Mouse (Mus musculus) ovary, adult 18-20 months (tissue): ENCODE measurements around the gene Gabrd.

Experiments
- DNase-seq: peaks from one replicate; pipeline ENCODE4 v3.0.0; 2022; ENCODE audit warnings: low spot score, mixed read lengths

The Gabrd gene

GRCm38 (mm10) chr4:155382752-155383151 is 15.2 kb downstream of the Gabrd start:
- DNase-seq: no peak

GRCm38 (mm10) chr4:155381974-155382373 is 15.9 kb downstream of the Gabrd start:
- no peak for DNase-seq

- DNase-seq: no peak
These were observed 25.8 kb downstream of the Gabrd start for GRCm38 (mm10) chr4:155371797-155372735.

- DNase-seq: no peak
These were observed 26.9 kb downstream of the Gabrd start for GRCm38 (mm10) chr4:155370737-155371715.

- peak; percentile 33 for DNase-seq
These were observed 29.2 kb downstream of the Gabrd start for GRCm38 (mm10) chr4:155368684-155369083.

- no peak for DNase-seq
These were observed 30.2 kb downstream of the Gabrd start for GRCm38 (mm10) chr4:155367739-155368138.

- DNase-seq: no peak
These were observed 31.1 kb downstream of the Gabrd start for GRCm38 (mm10) chr4:155366784-155367183.

GRCm38 (mm10) chr4:155362443-155362842 is 35.5 kb downstream of the Gabrd start:
- DNase-seq: no peak

GRCm38 (mm10) chr4:155361303-155361791 is 36.6 kb downstream of the Gabrd start, which contains the start of gene Prkcz:
Gene Prkcz (minus strand): TSS chr4:155361361.
- peak; percentile 84 for DNase-seq

GRCm38 (mm10) chr4:155360856-155361255 is 37.1 kb downstream of the Gabrd start:
- no peak for DNase-seq

GRCm38 (mm10) chr4:155359560-155360464 is 38.1 kb downstream of the Gabrd start:
- no peak for DNase-seq

GRCm38 (mm10) chr4:155357601-155358000 is 40.3 kb downstream of the Gabrd start:
- DNase-seq: no peak

GRCm38 (mm10) chr4:155356354-155356753 is 41.6 kb downstream of the Gabrd start:
- no peak for DNase-seq

GRCm38 (mm10) chr4:155354546-155354945 is 43.4 kb downstream of the Gabrd start:
- no peak for DNase-seq

GRCm38 (mm10) chr4:155354035-155354434 is 43.9 kb downstream of the Gabrd start:
- no peak for DNase-seq

- DNase-seq: no peak
These were observed 45.3 kb downstream of the Gabrd start for GRCm38 (mm10) chr4:155352581-155352980.

GRCm38 (mm10) chr4:155346350-155346749 is 51.6 kb downstream of the Gabrd start:
- DNase-seq: no peak

GRCm38 (mm10) chr4:155345608-155345953 is 52.3 kb downstream of the Gabrd start:
- no peak for DNase-seq

GRCm38 (mm10) chr4:155344716-155345607 is 53.0 kb downstream of the Gabrd start:
- DNase-seq: no peak

GRCm38 (mm10) chr4:155344299-155344600 is 53.7 kb downstream of the Gabrd start:
- no peak for DNase-seq
